Mouse (Mus musculus) layer of hippocampus, adult 11-12 months (tissue): ENCODE measurements at regions not wholly inside any gene's neighbourhood (a gene's known extent, or its start where the extent isn't known, plus 50 kb on each side); places are given as distances from the start of the nearest gene placed in this dataset.

Experiments
- DNase-seq: peaks from one replicate; pipeline ENCODE4 v3.0.0; 2022; ENCODE audit warnings: low spot score

GRCm38 (mm10) chr9:105582944-105583343, 55.8 kb upstream of the Atp2c1 start:
- DNase-seq = peak; percentile 15

GRCm38 (mm10) chr9:105579601-105580000, 52.5 kb upstream of the Atp2c1 start:
- no peak for DNase-seq
